Mouse (Mus musculus) lung, postnatal 14 days (tissue): ENCODE results near the gene Eef1a2.
A peak's percentile ranks its signal among the peaks of the same experiment; 100 is the strongest.

Source experiments
- DNase-seq: peaks from one replicate; pipeline ENCODE4 v3.0.0; 2021

Gene Eef1a2

GRCm38 (mm10) chr2:181157716-181158302, 995 bp upstream of the Eef1a2 start:
- no peak for DNase-seq

GRCm38 (mm10) chr2:181157180-181157579, 366 bp upstream of the Eef1a2 start:
- DNase-seq, result no peak

DNA sequence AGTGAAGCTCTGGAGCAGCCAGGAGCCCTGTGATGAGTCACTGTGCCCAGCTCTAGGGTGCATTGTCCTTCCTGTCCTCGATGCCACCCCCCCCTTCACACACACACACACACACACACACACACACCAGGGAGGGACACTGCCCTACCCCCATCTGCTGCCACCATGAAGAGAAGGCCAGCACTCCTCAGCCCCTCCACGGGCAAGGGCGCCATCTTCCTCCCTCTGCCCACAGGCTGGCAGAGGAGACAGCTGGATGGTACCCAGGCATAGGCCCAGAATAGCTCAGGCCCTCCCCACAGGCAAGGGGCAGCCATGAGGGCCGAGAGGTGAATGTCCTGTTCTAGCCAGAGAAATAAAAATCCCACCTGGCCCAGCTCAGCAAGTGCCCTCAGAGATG, 1.0 kb downstream of the Eef1a2 start:
- no peak for DNase-seq

DNA sequence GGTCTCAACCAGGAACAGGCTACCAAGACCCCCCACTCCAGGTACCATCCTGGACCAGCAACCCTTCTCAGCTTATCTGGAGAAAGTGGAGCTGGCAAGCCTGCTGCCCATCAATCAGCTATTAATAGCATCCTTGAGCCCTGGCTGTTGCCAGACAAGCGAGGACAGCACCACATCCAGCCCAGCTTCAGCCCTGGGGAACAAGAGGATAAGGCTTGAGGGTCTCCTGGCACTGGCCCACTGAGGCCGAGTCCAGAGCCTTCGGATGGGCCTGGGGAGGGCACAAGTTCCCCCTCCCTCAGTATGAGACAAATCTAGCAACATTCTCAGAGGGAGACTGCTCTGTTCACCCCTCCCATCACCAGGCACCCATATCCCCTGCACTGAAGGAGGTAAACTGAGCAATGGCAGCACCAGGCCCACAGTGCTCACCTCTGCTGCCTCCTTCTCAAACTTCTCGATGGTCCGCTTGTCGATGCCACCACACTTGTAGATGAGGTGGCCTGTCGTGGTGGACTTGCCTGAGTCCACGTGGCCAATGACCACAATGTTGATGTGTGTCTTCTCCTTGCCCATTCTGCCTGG, 1.9 kb downstream of the Eef1a2 start:
- DNase-seq, result no peak

DNA sequence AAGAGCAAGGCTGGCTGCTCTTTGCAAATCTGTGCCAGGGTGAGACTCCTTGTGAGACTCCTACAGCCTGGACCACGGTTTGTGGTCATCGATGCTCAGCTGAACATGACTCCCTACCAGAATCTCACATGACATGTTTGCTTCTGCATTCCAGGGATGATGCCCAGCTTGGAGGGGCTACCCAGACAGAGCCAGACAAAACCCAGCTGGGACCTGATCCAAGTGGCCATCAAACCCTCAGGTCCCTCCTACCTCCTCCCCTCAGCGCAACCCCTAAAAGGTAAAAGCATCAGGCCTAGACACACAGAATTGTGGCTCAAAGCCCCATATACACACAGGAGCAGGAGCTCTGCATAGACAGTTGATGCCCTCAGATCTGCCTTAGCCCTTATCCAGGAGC, 2.5 kb downstream of the Eef1a2 start:
- DNase-seq, result no peak

DNA sequence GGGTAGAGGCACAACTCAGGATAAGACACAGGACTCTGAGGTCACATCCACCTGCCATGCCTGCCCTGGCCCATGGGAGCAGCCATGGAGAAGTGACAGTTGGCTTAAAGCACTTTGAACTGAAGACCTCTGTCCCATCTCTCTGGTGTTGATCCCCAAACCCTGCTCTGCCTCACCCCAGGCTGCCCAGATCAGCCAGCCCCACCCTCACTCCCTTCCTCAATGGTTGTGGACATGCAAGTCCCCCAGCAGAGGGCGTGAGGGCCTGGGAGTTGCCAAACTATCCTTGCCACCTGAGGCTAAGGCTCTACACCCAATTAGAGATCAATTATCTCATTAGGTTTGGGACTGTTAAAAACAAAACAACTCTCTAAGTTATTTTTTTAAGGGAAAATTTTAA, 3.0 kb downstream of the Eef1a2 start:
- peak; percentile 11 for DNase-seq

- no peak for DNase-seq
Measured at GRCm38 (mm10) chr2:181153131-181153530, 3.7 kb downstream of the Eef1a2 start.

- no peak for DNase-seq
Measured at GRCm38 (mm10) chr2:181152701-181153100, 4.1 kb downstream of the Eef1a2 start.

DNA sequence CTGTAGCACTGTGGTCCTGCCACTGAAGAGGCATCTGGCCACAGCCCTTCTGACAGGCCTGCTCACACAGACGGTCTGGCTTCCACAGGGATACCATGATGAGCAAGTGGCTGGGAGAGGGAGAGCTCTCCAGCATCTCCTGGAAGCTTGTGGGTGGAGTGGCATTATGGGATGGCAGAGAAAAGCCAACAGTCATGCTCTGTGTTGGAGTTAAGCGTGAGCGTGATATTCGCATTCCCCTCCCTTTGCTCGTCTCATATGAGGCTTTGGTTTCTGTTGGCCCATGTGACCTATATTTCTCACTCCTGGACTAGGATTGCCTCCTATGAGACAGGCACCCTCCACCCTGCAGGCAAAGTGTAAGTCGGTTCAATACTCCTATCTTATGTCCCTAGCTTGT, 6.5 kb downstream of the Eef1a2 start:
- DNase-seq, result no peak

DNA sequence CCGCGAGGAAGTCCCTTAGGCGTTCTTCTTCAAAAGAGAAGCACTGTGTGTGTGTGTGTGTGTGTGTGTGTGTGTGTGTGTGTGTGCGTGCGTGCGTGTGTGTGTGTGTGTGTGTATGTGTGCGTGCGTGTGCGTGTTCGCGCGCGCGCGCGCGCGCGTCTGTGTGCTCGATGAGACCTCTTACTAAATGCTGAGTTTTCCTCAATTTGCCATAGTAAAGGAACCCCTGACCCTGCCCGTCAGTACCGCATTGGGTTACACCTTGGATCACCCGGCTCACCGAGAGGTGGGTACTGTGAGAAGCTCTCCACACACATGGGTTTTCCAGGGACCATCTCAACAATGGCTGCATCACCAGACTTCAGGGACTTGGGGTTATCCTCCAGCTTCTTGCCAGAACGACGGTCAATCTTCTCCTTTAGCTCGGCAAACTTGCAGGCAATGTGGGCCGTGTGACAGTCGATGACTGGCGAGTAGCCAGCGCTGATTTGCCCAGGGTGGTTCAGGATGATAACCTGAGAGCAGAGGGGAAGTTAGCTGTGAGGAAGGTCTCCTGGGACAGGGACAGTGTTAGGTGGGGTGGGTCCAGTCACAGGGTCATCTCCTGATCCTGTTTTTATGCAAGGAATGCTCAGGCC, 8.4 kb downstream of the Eef1a2 start:
- DNase-seq, result no peak

- peak; percentile 31 for DNase-seq
Measured at GRCm38 (mm10) chr2:181147546-181148317, 9.1 kb downstream of the Eef1a2 start.

DNA sequence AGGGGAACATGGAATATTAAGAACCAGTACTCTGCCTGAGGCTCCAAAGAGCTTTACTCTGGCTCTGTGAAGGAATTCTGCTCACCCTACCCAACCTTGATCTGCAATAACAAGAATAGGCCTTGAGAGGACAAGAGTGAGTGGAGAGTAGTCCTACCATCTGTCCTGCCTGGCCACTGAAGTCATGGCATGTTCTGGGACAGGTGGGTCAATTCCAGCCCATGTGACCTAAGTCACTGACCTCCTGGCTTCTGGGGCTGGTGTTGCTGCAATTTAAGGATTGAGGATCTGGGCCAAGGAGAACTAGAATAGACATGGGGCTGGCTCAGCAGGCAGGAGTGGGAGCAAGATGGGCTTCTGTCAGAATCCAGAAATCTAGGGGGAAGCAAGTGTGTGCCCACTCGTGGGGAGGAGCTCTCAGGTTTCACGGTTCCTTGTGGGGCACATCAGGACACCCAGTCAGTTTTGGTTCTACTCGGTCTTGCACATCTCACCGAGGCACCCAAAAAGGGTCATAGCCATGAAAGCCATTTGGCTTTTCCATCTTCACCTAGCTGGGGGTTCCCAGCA, 9.8 kb downstream of the Eef1a2 start:
- no peak for DNase-seq

DNA sequence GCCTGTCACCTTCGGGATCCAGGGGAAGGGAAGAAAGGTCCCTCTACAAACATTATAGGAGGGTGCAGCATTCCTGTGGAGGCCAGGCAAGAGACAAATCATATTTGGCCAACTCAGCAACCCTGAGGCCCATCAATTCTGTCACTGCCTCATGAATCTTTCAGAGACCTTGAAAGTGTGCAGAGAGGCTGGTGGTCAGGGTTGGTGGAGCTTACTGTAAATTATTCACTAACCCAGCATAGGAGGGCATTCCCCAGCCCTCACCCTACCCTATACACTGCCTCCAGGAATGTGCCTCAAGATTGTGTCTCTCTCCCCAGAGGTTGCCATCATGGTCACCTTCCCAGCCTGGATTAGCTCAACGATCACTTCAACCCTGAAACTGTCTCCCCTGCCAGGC, 12.1 kb downstream of the Eef1a2 start:
- no peak for DNase-seq

DNA sequence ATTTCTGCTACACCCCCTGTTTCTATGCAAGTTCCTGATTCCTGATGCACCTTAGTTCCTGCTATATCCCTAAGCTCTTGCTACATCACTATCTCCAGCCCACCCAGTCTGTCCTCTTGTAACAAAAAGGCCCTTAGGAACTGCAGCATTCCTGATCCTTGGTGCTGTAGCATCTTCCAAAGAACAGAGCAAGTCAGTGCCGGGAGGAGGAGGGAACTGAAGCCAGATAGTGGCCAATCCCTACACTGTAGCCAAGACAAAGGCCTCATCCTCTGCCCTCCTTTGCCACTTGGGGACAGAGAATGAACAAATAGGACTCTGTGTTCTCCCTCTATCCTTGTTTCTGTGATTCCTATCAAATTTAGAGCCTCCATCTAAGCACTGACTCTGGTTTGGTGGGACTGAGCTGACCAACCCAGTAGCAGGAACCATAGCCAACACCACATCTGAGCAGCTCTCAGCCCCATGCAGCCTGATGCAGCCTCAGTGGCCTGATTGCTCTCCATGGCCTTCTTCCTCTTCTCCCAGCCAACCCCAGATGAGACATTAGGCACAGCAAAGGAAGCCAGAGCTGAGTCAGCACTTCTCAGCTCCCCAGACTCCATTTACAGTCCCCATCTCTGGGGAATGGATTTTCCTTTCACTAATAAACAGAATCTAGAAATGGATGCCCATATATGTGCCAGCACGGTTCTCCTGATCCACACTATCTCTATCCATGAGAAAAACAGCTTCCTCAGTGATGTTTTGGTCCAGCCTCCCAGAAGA, 13.1 kb downstream of the Eef1a2 start:
- DNase-seq, result no peak

DNA sequence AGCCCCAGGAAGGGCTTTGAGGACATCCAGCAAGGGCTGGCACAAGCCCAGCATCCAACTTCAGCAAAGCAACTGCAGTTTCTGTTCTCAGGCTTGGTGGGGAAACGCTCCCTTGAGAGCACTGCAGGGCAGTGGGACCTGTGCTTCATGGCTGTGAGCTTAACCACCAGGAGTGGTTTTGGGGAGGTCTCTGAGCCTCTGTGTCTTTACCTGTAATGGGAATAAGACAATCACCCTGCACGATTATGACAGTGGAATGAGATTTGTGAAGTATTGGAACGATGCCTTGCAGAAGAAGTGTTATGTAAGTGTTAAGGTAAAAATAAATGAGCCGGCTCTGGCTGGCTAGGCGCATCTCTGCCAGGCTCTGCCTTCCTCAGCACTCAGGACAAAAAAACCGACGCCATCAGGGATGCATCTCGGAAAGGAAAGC, 14.1 kb downstream of the Eef1a2 start:
- no peak for DNase-seq

- DNase-seq, result no peak
Measured at GRCm38 (mm10) chr2:181139641-181140193, 17.1 kb downstream of the Eef1a2 start.

- peak; percentile 46 for DNase-seq
Measured at GRCm38 (mm10) chr2:181136934-181137333, 19.9 kb downstream of the Eef1a2 start.

GRCm38 (mm10) chr2:181135446-181135818, 21.4 kb downstream of the Eef1a2 start:
- no peak for DNase-seq

- no peak for DNase-seq
Measured at GRCm38 (mm10) chr2:181134591-181135445, 22.0 kb downstream of the Eef1a2 start, which contains the start of gene Kcnq2. Gene Kcnq2 (minus strand): TSS chr2:181135300.

GRCm38 (mm10) chr2:181133837-181134590, 22.8 kb downstream of the Eef1a2 start:
- no peak for DNase-seq

DNA sequence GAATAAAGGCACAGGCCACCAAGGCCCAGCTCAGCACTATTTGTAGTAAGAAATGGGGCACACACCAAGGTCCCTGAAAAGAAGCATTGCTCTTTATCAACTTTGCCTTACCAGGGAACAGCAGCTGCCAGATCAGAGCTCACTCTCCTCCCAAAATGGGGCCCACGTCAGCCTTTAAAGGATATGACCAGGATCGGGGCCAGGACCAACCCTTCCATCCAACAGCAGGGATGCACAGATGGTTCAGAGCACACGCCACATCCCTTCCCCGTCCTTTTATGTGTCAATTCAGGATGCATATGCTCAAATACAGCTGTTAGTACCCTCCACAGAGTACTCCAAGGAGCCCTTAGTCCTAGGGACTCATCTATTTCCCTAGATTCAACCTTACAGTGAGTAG, 26.6 kb downstream of the Eef1a2 start:
- no peak for DNase-seq
